Mouse (Mus musculus): ENCODE data around the gene U2af2.

DNA sequence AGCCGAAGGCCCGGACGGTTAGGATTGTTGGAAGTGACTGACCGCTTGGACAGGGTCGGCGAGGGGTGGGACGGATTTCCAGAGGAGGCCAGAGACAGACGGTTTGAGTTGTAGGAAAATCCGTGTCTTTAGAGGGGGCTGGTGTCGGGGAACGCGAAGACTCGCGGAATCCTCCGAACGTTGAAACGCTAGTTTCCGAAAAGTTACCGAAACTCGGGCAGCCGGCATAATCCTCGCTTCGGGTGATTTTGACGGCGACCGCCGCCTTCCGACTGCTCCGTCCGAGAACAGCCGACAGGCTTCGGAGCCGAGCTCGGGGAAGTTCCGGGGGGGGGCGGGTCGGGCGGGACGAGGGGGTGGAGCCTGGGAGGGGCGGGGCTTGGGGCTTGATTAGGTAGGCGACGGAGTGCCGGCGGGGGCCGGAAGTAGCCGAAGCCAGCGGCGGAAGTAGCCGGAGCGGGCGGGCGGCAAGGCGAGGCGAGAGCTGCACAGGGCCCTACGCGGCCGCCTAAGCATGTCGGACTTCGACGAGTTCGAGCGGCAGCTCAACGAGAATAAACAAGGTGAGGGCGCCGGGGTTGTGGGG is at the start of gene U2af2:
- TF ChIP-seq CTCF (IDR thresholded peaks at IDR 0.05; ENCODE audit: low read depth) (no peak), EP300 (IDR thresholded peaks at IDR 0.05; ENCODE audit: low read depth) (no peak)

Measured in heart, postnatal 0 days (tissue).